Mouse (Mus musculus) testis, adult 2 months (tissue): ENCODE data around the gene Gnmt.

Experiments used
- CTCF ChIP-seq: fragments of 200-500 bp; IDR thresholded peaks from 2 replicates; pipeline ENCODE4 v1.5.1; 2012; ENCODE audit warnings: low read depth, mild to moderate bottlenecking, inconsistent platforms, low read length, moderate library complexity; ENCODE audit not compliant: control insufficient read depth, insufficient read depth, insufficient replicate concordance
- POLR2A ChIP-seq: fragments of 200-500 bp; IDR thresholded peaks from 2 replicates; pipeline ENCODE4 v1.6.1; 2012; ENCODE audit warnings: low read depth, mild to moderate bottlenecking, inconsistent platforms, low read length, moderate library complexity; ENCODE audit not compliant: control insufficient read depth

DNA sequence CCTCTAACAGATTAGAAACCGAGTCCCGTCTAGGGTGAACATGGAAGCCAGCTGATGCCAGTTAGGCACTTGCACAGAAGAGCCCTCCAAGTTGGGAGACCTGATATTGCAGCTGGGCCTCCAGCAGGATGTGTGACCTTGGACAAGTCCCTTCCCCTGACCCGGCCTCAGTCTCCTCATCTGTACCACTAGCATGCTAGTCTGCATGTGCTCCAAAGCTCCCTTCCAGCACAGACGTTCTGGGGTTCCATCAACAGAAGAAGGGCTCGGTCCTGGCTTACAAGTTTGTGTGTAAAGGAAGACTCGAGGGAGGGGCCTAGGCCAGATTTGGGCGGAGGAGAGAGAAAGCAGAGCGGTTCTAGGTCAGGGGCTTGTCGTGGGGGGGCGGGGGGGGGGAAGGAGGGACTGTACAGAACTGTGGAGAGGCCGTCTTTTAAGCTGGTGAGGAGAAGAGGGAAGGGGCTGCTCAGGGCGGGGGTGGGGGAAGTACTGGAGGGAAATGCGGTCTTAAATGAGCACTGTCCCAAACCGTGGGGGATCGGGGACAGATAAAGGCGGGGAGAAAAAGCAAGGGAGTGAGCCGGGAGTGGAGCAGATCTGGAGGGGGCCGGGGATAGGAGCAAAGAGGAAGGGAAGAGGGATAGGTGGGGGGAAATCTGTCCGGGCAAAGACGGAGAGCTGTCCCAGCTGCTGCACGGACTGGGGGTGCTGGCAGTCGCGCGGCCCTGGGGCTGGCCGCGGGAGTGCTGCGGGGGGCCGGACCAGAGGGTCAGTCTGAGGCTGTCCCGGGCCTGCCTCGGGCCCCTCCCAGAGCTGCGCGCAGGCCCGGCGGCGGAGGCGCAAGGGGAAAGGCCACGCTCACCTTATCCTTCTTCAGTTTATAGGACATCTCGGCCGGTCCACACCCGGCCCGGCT lies 24.7 kb downstream of the Gnmt start:
- no peak for TF ChIP-seq POLR2A
- no peak for TF ChIP-seq CTCF
